Mouse (Mus musculus) stomach, embryonic 15.5 days (tissue): ENCODE results near the gene Krtcap2. TPM values are rescaled to one million over a fixed set of nuclear protein-coding genes. Genes with fewer than 3 reads are reported as not detected.
A peak's percentile ranks its signal among the peaks of the same experiment; 100 is the strongest.
"Not testable (repeated sequence)": the region's sequence is repeated elsewhere in the genome, so short reads cannot be mapped to it uniquely, and the experiment has no call there.

Experiments
- ATAC-seq: fragments of 200-750 bp; cut with Nextera tagmentation; 2 replicates; pipeline ENCODE4 v1.8.0; 2017; ENCODE audit warnings: low read depth, moderate number of reproducible peaks, moderate TSS enrichment; ENCODE audit not compliant: insufficient read depth, low FRiP score
- H3K27ac ChIP-seq: fragments of 300-500 bp; sonication (generic); 2 replicates; pipeline ENCODE4 v1.5.1; 2015; ENCODE audit warnings: mild to moderate bottlenecking, inconsistent platforms
- H3K27me3 ChIP-seq: fragments of 300-500 bp; sonication (generic); replicated peaks from 2 replicates; pipeline ENCODE4 v1.6.1; 2015; ENCODE audit warnings: inconsistent platforms
- H3K36me3 ChIP-seq: fragments of 300-500 bp; sonication (generic); 2 replicates; pipeline ENCODE4 v1.6.1; 2015; ENCODE audit warnings: inconsistent platforms
- H3K4me1 ChIP-seq: fragments of 300-500 bp; sonication (generic); 2 replicates; pipeline ENCODE4 v1.6.1; 2015; ENCODE audit warnings: inconsistent platforms
- H3K4me2 ChIP-seq: fragments of 300-500 bp; sonication (generic); 2 replicates; pipeline ENCODE4 v1.6.1; 2015; ENCODE audit warnings: mild to moderate bottlenecking, inconsistent platforms
- H3K4me3 ChIP-seq: fragments of 300-500 bp; sonication (generic); replicated peaks from 2 replicates; pipeline ENCODE4 v1.5.1; 2015; ENCODE audit warnings: inconsistent platforms
- H3K9ac ChIP-seq: fragments of 300-500 bp; sonication (generic); 2 replicates; pipeline ENCODE4 v1.6.1; 2015; ENCODE audit warnings: inconsistent platforms
- H3K9me3 ChIP-seq: fragments of 300-500 bp; sonication (generic); 2 replicates; pipeline ENCODE4 v1.6.1; 2016; ENCODE audit warnings: inconsistent platforms
- WGBS: fragments of 180-500 bp; shearing (Covaris S2); methylation state at CpG from one replicate; pipeline ENCODE4 v1.1.7; 2015; 5-methylcytosine and 5-hydroxymethylcytosine counted together
- polyA plus RNA-seq: library from polyadenylated mRNA; unstranded; fragments of >200 nt; fragmentation: Nextera tagmentation; extraction: Ambion mirVana; gene quantifications from 2 replicates; pipeline ENCODE4 v1.2.1, GENCODE M21; 2015

Krtcap2 gene
- polyA plus RNA-seq, 1 experiment from 2014 or later: 406 TPM

DNA sequence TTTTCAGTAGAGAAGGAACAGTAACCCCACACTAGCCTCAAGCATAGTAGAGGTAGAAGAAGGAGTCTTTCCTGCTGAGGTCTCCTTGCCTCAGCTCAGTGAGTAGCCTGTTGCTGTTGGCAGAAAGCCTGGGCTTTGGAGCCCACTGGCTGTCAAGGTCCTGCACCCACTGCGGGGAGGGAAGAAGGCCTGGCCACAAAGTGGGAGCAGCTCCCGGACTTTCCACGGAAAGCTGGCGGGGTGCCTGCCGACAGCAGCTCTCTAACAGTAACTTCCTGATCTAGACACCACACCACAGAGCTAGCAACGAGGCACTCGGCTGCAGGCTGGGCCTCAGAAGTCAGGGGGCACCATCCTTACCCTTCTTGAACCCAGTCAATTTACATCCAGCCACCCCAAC, 35.0 kb upstream of the Krtcap2 start:
- Histone ChIP-seq H3K4me1 (peaks cover 18% of the 10 kb centered on the region), H3K27me3 (no peaks in the 10 kb centered on the region), H3K27ac (no peak overlapping the region), H3K36me3 (peaks cover 24% of the 10 kb centered on the region), H3K4me3 (no peak overlapping the region), H3K9ac (no peak overlapping the region), H3K4me2 (no peak overlapping the region), H3K9me3 (no peaks in the 10 kb centered on the region)
- no peak for ATAC-seq
- WGBS: 74% methylated on average over 7 of the region's 7 CpGs

DNA sequence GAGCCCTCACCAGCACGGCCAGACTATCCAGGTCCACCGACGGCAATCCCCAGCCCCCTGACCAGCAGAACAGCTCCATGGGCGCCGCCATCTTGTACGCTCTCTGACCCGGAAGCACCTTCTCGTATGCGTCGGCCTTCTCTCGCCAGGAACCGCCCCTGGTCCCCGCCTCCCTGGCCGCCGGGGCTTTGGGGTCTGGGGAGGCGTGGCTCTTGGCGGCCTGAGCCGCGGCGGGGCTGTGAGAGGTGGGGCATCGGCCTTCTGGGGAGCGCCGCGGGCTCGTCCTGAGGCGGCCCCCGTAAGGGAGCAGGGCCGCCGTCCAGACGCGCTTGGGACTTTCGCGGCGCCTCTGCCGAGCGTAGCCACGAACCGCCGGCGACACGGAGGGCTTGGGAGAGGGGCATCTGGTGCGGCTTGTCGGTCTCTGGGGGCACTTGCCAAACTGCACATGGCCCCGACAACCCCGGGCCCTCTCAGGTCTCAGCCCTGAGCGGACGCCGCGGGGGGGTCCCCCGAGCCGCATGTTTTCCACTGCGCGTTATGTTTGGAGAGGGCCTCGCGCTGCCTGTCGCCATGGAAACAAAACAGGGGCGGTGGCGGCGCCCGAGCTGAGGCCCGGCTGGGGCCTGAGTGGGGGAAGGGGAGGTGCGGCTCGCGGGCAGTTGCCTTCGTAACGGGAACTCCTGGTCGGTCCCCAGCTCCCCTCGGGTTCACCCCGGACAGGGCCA, 31.8 kb upstream of the Krtcap2 start:
- peak overlapping the region; percentile 98 for H3K27ac ChIP-seq

GRCm38 (mm10) chr3:89214681-89215411, 30.9 kb upstream of the Krtcap2 start, which contains the start of gene Thbs3:
Gene Thbs3, plus strand, starts transcription at chr3:89215180.
- H3K36me3 ChIP-seq: no peaks in the 10 kb centered on the region
- H3K9me3 ChIP-seq: no peaks in the 10 kb centered on the region
- H3K9ac ChIP-seq: peak within 1 kb of the TSS; percentile 67
- H3K4me1 ChIP-seq: peaks cover 19% of the 10 kb centered on the region
- ATAC-seq: no peak
- H3K4me3 ChIP-seq: peak within 1 kb of the TSS; percentile 89
- 2% methylated on average over 19 of the region's 19 CpGs for WGBS
- peak within 1 kb of the TSS; percentile 83 for H3K4me2 ChIP-seq
- H3K27ac ChIP-seq: peak within 1 kb of the TSS; percentile 98
- no peaks in the 10 kb centered on the region for H3K27me3 ChIP-seq

More for the DNA sequence above, 31.8 kb upstream of the Krtcap2 start:
- Histone ChIP-seq H3K9me3 (no peaks in the 10 kb centered on the region), H3K27me3 (no peaks in the 10 kb centered on the region), H3K4me3 (peak overlapping the region; percentile 89), H3K36me3 (peaks cover 4% of the 10 kb centered on the region), H3K4me1 (peaks cover 19% of the 10 kb centered on the region), H3K4me2 (peak overlapping the region; percentile 83), H3K9ac (peak overlapping the region; percentile 67)
- under 1% methylated on average over 69 of the region's 69 CpGs for WGBS
- peak; percentile 94 for ATAC-seq

DNA sequence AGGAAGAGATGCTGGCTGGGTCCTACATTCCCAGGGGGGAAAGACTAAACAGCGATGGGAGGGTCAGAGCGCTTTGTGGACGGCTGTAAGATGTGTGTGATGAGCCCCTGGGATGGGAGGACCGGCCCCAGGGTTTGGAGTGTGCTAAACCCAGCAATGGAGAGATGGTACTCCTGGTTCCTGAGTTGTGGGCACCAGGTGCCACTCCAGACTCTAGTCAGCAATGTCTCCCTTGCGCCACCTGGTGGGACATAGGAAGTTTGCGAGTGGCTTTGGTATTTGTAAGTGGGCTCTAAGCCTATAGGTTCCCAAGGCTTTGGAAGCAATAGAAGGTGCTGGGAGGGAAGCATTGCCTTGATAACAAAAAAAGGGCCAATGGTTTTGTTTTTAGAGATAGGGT, 29.9 kb upstream of the Krtcap2 start:
- peak overlapping the region; percentile 83 for H3K4me2 ChIP-seq
- WGBS: 0% methylated on average over 6 of the region's 6 CpGs
- H3K4me3 ChIP-seq: peak overlapping the region; percentile 89
- no peaks in the 10 kb centered on the region for H3K9me3 ChIP-seq
- H3K27me3 ChIP-seq: no peaks in the 10 kb centered on the region
- H3K4me1 ChIP-seq: peaks cover 19% of the 10 kb centered on the region
- H3K9ac ChIP-seq: no peak overlapping the region
- H3K36me3 ChIP-seq: no peaks in the 10 kb centered on the region
- ATAC-seq: peak; percentile 9; the same call in 1 of the 2 replicates
- peak overlapping the region; percentile 98; the same call in 1 of the 2 replicates for H3K27ac ChIP-seq

GRCm38 (mm10) chr3:89216407-89216806, 29.4 kb upstream of the Krtcap2 start:
- not testable (repeated sequence) for H3K9ac ChIP-seq, H3K27ac ChIP-seq, H3K27me3 ChIP-seq, ATAC-seq, H3K4me2 ChIP-seq, H3K36me3 ChIP-seq, H3K4me3 ChIP-seq, H3K9me3 ChIP-seq
- H3K4me1 ChIP-seq: peaks cover 19% of the 10 kb centered on the region
- 77% methylated on average over 7 of the region's 7 CpGs for WGBS

DNA sequence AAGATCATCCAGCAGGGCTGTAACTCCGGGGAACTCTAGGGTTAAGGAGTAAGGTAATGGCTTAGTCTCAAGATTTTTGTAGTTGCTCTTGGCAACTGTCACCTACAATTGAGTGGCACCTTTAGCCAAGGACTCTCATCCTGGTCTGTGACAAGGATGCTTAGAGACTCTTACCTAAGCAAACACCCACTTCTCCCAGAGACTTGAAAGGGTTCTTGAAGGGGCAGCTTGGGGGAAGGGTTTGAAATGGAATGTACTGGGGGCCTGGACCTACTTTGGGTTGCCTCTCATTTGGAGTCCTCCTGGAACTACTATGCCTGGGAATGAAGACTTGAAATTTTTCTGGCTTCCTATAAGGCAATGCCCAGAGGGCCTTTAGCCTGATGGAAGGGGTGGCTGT, 27.5 kb upstream of the Krtcap2 start:
- 86% methylated on average over 1 of the region's 1 CpGs for WGBS
- ATAC-seq: no peak

GRCm38 (mm10) chr3:89219546-89219945, 26.2 kb upstream of the Krtcap2 start:
- H3K9ac ChIP-seq: no peak overlapping the region
- no peaks in the 10 kb centered on the region for H3K36me3 ChIP-seq
- WGBS: 34% methylated on average over 8 of the region's 8 CpGs
- no peaks in the 10 kb centered on the region for H3K27me3 ChIP-seq
- peaks cover 13% of the 10 kb centered on the region for H3K4me1 ChIP-seq
- no peak overlapping the region for H3K4me3 ChIP-seq
- H3K9me3 ChIP-seq: no peaks in the 10 kb centered on the region
- H3K27ac ChIP-seq: no peak overlapping the region
- no peak for ATAC-seq
- no peak overlapping the region for H3K4me2 ChIP-seq

More for the DNA sequence above, 27.5 kb upstream of the Krtcap2 start:
- Histone ChIP-seq H3K9ac (no peak overlapping the region), H3K36me3 (no peaks in the 10 kb centered on the region), H3K4me2 (no peak overlapping the region), H3K4me1 (peaks cover 13% of the 10 kb centered on the region), H3K4me3 (no peak overlapping the region), H3K9me3 (no peaks in the 10 kb centered on the region), H3K27me3 (no peaks in the 10 kb centered on the region), H3K27ac (no peak overlapping the region)

GRCm38 (mm10) chr3:89221167-89221566, 24.6 kb upstream of the Krtcap2 start:
- Histone ChIP-seq H3K9me3 (no peaks in the 10 kb centered on the region), H3K9ac (no peak overlapping the region), H3K36me3 (no peaks in the 10 kb centered on the region), H3K27me3 (no peaks in the 10 kb centered on the region), H3K4me2 (no peak overlapping the region), H3K27ac (no peak overlapping the region), H3K4me1 (peaks cover 6% of the 10 kb centered on the region; the same call in 1 of the 2 replicates), H3K4me3 (no peak overlapping the region)
- ATAC-seq: no peak
- 74% methylated on average over 5 of the region's 5 CpGs for WGBS

GRCm38 (mm10) chr3:89224796-89225195, 21.0 kb upstream of the Krtcap2 start:
- H3K4me2 ChIP-seq: no peak overlapping the region
- WGBS: 73% methylated on average over 11 of the region's 11 CpGs
- H3K4me3 ChIP-seq: no peak overlapping the region

GRCm38 (mm10) chr3:89225321-89225815, 20.4 kb upstream of the Krtcap2 start:
- WGBS: 54% methylated on average over 12 of the region's 12 CpGs
- no peaks in the 10 kb centered on the region for H3K36me3 ChIP-seq
- no peaks in the 10 kb centered on the region for H3K9me3 ChIP-seq
- H3K4me3 ChIP-seq: no peak overlapping the region
- H3K9ac ChIP-seq: no peak overlapping the region
- no peak for ATAC-seq
- no peak overlapping the region for H3K27ac ChIP-seq
- no peak overlapping the region for H3K4me2 ChIP-seq
- H3K27me3 ChIP-seq: no peaks in the 10 kb centered on the region
- peaks cover 27% of the 10 kb centered on the region for H3K4me1 ChIP-seq

More at GRCm38 (mm10) chr3:89224796-89225195, 21.0 kb upstream of the Krtcap2 start:
- Histone ChIP-seq H3K27me3 (no peaks in the 10 kb centered on the region), H3K36me3 (no peaks in the 10 kb centered on the region), H3K9me3 (no peaks in the 10 kb centered on the region), H3K4me1 (peaks cover 27% of the 10 kb centered on the region), H3K27ac (no peak overlapping the region), H3K9ac (no peak overlapping the region)
- no peak for ATAC-seq

- H3K9me3 ChIP-seq: no peaks in the 10 kb centered on the region
- H3K36me3 ChIP-seq: no peaks in the 10 kb centered on the region
- 39% methylated on average over 4 of the region's 4 CpGs for WGBS
- no peak overlapping the region for H3K27ac ChIP-seq
- H3K27me3 ChIP-seq: no peaks in the 10 kb centered on the region
- H3K4me1 ChIP-seq: peaks cover 27% of the 10 kb centered on the region
- no peak overlapping the region for H3K9ac ChIP-seq
- no peak for ATAC-seq
- peak overlapping the region; percentile 82; the same call in 1 of the 2 replicates for H3K4me2 ChIP-seq
- H3K4me3 ChIP-seq: no peak overlapping the region
These were observed 19.8 kb upstream of the Krtcap2 start for GRCm38 (mm10) chr3:89225918-89226317.

- Histone ChIP-seq H3K4me3 (no peak overlapping the region; the same call in 1 of the 2 replicates), H3K9ac (no peak overlapping the region), H3K9me3 (no peaks in the 10 kb centered on the region), H3K4me2 (peak overlapping the region; percentile 82), H3K27ac (no peak overlapping the region), H3K27me3 (no peaks in the 10 kb centered on the region), H3K4me1 (peaks cover 27% of the 10 kb centered on the region), H3K36me3 (no peaks in the 10 kb centered on the region)
- no peak for ATAC-seq
- WGBS: 39% methylated on average over 11 of the region's 11 CpGs
These were observed 19.4 kb upstream of the Krtcap2 start for GRCm38 (mm10) chr3:89226361-89226760.
